Mouse (Mus musculus) bone marrow, adult 2 months (tissue): ENCODE data around the gene Clip3.

Experiments
- CTCF ChIP-seq: fragments of 200-500 bp; IDR thresholded peaks from 2 replicates; pipeline ENCODE4 v1.5.1; 2011; ENCODE audit warnings: low read length, control low read depth; ENCODE audit not compliant: control insufficient read depth, insufficient read depth
- POLR2A ChIP-seq: fragments of 200-500 bp; IDR thresholded peaks from 2 replicates; pipeline ENCODE4 v1.6.1; 2011; ENCODE audit warnings: low read depth, mild to moderate bottlenecking, control low read depth, low read length, borderline replicate concordance; ENCODE audit not compliant: control insufficient read depth

GRCm38 (mm10) chr7:30354059-30354458 lies 62.5 kb downstream of the Clip3 start:
- TF ChIP-seq CTCF = no peak
- no peak for TF ChIP-seq POLR2A
